Mouse (Mus musculus) forebrain, embryonic 12.5 days (tissue): ENCODE measurements at regions not wholly inside any gene's neighbourhood (a gene's known extent, or its start where the extent isn't known, plus 50 kb on each side); places are given as distances from the start of the nearest gene placed in this dataset.
"Not testable (repeated sequence)": the region's sequence is repeated elsewhere in the genome, so short reads cannot be mapped to it uniquely, and the experiment has no call there.

Experiments used
- ATAC-seq: fragments of 200-750 bp; cut with Nextera tagmentation; 2 replicates; pipeline ENCODE4 v1.8.0; 2017; ENCODE audit warnings: moderate TSS enrichment; ENCODE audit not compliant: low FRiP score
- H3K27ac ChIP-seq: fragments of 300-500 bp; sonication (generic); 2 replicates; pipeline ENCODE4 v1.5.1; 2016; ENCODE audit warnings: mild to moderate bottlenecking
- H3K27me3 ChIP-seq: fragments of 300-500 bp; sonication (generic); 2 replicates; pipeline ENCODE4 v1.6.1; 2016; ENCODE audit warnings: mild to moderate bottlenecking
- H3K36me3 ChIP-seq: fragments of 300-500 bp; sonication (generic); replicated peaks from 2 replicates; pipeline ENCODE4 v1.6.1; 2016; ENCODE audit warnings: mild to moderate bottlenecking
- H3K4me1 ChIP-seq: fragments of 300-500 bp; sonication (generic); 2 replicates; pipeline ENCODE4 v1.6.1; 2016
- H3K4me2 ChIP-seq: fragments of 300-500 bp; sonication (generic); 2 replicates; pipeline ENCODE4 v1.6.1; 2016; ENCODE audit warnings: mild to moderate bottlenecking, moderate library complexity
- H3K4me3 ChIP-seq: fragments of 300-500 bp; sonication (generic); replicated peaks from 2 replicates; pipeline ENCODE4 v1.5.1; 2016; ENCODE audit warnings: mild to moderate bottlenecking
- H3K9ac ChIP-seq: fragments of 300-500 bp; sonication (generic); 2 replicates; pipeline ENCODE4 v1.6.1; 2016; ENCODE audit warnings: mild to moderate bottlenecking
- H3K9me3 ChIP-seq: fragments of 300-500 bp; sonication (generic); 2 replicates; pipeline ENCODE4 v1.6.1; 2016
- WGBS: fragments of 180-500 bp; shearing (Covaris S2); methylation state at CpG from one replicate; pipeline ENCODE4 v1.1.7; 2016; 5-methylcytosine and 5-hydroxymethylcytosine counted together

DNA sequence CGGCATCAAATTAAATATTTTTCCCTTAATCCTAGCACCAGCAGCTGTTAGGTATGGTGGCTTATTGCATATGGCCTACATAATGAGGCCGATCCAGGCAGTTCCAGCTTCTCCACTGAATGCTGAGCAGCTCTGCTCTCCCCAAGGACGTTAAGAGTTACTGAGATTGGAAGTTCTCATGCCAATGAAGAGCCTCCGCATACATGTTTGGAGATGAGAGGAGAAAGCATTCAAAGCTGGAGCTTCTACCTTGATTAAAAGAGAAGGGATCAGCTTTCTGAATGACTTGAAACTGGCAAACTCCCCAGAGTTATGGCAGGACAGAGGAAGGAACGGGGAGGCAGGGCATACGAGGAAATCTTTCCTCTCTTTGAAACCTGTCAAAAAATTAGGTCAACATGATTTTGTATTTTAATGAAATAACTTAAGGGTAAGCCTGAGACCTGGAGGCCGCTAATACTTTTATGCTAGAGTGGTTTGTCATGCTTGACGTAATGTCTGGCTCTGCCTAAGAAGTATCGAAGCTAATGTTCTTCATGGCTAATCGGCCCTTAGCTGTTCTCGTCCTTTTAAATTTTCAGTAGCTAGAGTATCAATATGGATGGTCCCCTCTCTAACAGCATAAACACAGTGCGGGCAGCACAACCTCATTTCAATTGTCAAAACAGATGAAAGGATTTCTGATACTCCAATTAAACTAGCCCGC is 489.0 kb upstream of the Stxbp6 start:
- no peaks in the 10 kb centered on the region for H3K36me3 ChIP-seq
- H3K9me3 ChIP-seq: no peaks in the 10 kb centered on the region
- H3K27ac ChIP-seq: peak overlapping the region; percentile 19; the same call in 1 of the 2 replicates
- H3K4me2 ChIP-seq: no peak overlapping the region
- H3K9ac ChIP-seq: no peak overlapping the region
- peak; percentile 77 for ATAC-seq
- H3K4me3 ChIP-seq: no peak overlapping the region
- H3K4me1 ChIP-seq: peaks cover 21% of the 10 kb centered on the region
- H3K27me3 ChIP-seq: no peaks in the 10 kb centered on the region
- 60% methylated on average over 13 of the region's 13 CpGs for WGBS

DNA sequence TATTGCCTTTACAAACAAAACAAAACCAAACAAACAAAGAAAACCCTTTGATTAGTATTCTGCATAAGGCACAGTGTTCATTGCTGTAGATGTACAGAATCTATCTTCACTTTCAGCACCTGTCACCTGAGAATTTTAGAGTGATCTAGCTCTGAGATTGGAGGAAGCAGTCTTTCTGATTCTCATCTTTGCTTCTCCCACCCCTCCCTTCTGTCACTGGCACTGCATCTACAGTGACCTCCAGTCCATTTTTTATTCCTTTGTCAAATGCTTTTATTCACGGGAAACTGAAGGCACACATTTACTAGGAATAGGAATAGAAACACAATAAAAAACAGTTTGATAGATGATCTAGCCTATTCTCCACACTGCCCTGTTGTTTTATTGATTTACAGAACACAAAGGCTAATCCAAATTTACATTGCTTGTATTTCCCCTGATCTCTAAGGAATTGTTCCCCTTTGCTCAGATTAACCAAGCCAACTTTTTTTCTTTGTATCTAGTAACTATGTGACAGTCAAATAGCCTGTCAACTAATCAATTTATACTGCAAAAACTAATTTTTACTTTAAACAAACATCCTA is 488.2 kb upstream of the Stxbp6 start:
- Histone ChIP-seq H3K4me1 (peaks cover 21% of the 10 kb centered on the region), H3K36me3 (no peaks in the 10 kb centered on the region), H3K4me2 (no peak overlapping the region), H3K27me3 (no peaks in the 10 kb centered on the region), H3K9ac (no peak overlapping the region), H3K27ac (peak overlapping the region; percentile 61; the same call in 1 of the 2 replicates), H3K4me3 (no peak overlapping the region), H3K9me3 (no peaks in the 10 kb centered on the region)
- 27% methylated on average over 1 of the region's 1 CpGs for WGBS
- ATAC-seq: peak; percentile 33

DNA sequence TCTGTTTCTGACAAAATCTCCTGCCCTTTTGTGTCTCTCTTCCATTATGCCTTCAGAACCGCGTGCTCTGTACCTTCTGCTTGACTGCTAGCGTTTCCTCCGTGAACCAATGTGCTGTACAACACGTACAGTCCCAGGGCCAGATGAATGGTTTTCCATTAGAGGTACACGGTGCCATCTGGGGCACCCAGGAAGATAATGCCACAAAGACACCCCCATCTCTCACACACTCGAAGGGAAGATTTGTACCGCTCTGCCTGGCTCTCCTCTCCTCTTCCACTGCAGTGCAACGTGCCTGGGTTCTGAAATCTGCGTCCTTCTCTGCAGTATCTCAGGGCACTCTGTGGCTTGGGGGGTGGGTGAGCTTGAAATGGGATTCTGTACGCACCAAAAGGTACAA is 487.4 kb upstream of the Stxbp6 start:
- no peaks in the 10 kb centered on the region for H3K36me3 ChIP-seq
- H3K4me3 ChIP-seq: no peak overlapping the region
- 26% methylated on average over 11 of the region's 11 CpGs for WGBS
- H3K9ac ChIP-seq: no peak overlapping the region
- no peaks in the 10 kb centered on the region for H3K27me3 ChIP-seq
- H3K4me2 ChIP-seq: no peak overlapping the region
- H3K4me1 ChIP-seq: peaks cover 21% of the 10 kb centered on the region
- peak; percentile 61 for ATAC-seq
- peak overlapping the region; percentile 61 for H3K27ac ChIP-seq
- no peaks in the 10 kb centered on the region for H3K9me3 ChIP-seq

DNA sequence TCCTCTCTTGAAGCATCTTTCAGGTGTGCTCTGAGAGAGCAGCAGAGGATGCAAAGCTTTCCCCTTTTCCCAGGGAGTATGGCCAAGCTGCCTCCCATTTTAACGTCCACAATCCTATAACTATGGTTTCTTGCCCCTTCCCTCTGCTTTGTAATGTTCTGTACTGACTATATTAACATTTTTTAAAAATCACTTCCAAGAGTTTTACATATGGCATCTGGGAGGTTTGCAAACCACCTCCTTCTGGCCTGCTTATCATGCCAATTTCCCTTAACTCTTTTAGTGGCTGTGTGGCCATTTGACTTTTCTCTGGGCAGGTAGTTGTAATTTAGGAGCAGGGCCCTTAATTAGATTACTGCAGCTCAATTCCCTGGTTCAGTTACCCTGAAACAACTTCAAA is 486.9 kb upstream of the Stxbp6 start:
- Histone ChIP-seq H3K4me3 (no peak overlapping the region), H3K27me3 (no peaks in the 10 kb centered on the region), H3K9me3 (no peaks in the 10 kb centered on the region), H3K4me2 (no peak overlapping the region), H3K27ac (no peak overlapping the region; the same call in 1 of the 2 replicates), H3K36me3 (no peaks in the 10 kb centered on the region), H3K9ac (no peak overlapping the region), H3K4me1 (peaks cover 21% of the 10 kb centered on the region)
- WGBS: 57% methylated on average over 1 of the region's 1 CpGs
- ATAC-seq: no peak

DNA sequence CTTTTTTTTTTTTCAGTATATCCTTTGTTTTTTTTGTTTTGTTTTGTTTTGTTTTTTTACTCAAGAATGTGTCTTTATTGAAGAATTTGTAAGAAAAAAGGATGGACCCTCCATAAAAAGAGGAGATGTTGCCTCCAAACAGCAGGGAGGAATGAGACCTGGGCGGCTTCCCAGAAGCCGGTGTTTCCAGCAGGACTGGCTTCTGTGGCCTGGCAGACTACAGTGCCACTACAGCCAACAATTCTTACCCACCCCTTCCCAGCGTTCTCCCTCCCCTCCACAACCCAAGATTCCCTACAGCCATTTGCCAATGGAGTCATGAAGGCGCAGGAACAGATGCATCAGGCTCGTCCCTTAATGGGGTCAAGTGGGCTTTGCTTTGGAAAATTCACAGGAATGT is 475.4 kb upstream of the Stxbp6 start:
- WGBS: 90% methylated on average over 5 of the region's 5 CpGs

DNA sequence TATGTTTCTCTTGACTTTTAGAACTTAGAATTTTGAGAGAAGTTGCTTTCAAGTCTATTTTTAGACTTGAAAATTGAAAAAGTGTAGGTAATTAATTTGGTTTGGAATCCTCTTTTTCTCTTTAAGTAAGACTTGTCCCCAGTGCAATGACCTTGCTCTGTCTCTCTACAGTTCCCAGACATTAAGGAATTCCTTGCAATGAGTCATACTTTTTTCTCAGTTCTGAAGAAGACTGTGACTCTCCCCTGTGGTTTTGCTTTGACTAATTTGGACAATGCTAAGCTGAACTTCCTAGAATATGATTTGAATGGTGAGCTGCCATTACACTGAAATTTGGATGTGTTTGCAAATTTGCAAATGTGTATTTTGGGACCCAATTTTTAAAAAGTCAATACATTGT is 445.0 kb upstream of the Stxbp6 start:
- no peaks in the 10 kb centered on the region for H3K4me1 ChIP-seq
- H3K9ac ChIP-seq: no peak overlapping the region
- no peaks in the 10 kb centered on the region for H3K9me3 ChIP-seq
- ATAC-seq: no peak
- no peak overlapping the region for H3K4me3 ChIP-seq
- no peak overlapping the region for H3K27ac ChIP-seq
- H3K36me3 ChIP-seq: no peaks in the 10 kb centered on the region
- no peak overlapping the region for H3K4me2 ChIP-seq
- no peaks in the 10 kb centered on the region for H3K27me3 ChIP-seq

More for the DNA sequence above, 475.4 kb upstream of the Stxbp6 start:
- not testable (repeated sequence) for H3K9ac ChIP-seq, H3K36me3 ChIP-seq, H3K9me3 ChIP-seq, H3K27ac ChIP-seq, H3K4me3 ChIP-seq, H3K4me1 ChIP-seq, H3K4me2 ChIP-seq, ATAC-seq, H3K27me3 ChIP-seq

DNA sequence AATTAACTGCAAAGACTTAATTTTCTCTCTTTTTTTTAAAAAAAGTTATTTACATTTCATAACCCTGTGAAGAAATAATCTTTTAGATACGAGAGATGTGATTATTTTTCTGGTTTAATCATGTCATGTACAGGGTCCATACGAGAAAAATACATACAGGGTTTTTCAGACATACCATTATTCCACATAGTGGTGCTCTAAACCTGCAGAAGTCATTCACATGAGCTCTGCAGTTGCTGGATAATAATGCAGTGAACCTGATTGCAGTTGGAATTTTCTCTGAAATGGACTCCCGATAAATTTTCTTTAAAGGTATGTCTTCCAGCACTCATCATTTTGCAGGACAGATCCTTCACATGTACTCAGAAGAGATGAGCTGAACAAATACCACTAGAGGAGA is 439.9 kb upstream of the Stxbp6 start:
- 77% methylated on average over 3 of the region's 3 CpGs for WGBS
- no peak for ATAC-seq
- no peaks in the 10 kb centered on the region for H3K36me3 ChIP-seq

DNA sequence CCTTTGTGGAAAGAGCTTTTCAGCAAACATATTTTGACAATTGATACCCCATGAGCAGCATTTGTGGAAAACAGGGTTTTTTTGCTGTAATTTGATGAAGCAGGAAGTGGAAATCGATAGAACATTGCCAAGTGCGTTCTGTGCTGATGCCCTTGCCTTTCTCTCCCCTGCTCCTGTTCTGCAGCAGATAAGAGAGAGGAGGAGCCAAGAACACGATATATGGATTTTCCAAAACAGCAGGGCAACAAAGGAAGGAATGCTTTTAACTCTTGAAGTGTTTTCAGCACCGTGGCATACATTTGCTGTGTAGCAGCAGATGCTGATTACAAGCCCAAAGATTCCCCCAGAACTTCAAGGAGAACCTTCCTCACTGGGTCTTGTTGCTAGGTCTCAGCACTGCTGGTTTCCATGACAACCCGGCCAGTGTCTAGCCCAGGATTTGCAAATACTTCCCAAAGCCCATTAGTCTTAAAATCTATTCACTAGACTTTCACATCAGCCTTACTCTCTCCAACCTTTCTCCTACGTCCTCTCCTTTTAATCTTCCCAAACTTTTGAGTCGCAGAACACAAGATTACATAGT is 433.0 kb upstream of the Stxbp6 start:
- WGBS: 43% methylated on average over 7 of the region's 7 CpGs
- H3K27ac ChIP-seq: no peak overlapping the region
- no peak overlapping the region for H3K9ac ChIP-seq
- H3K4me3 ChIP-seq: no peak overlapping the region
- H3K27me3 ChIP-seq: no peaks in the 10 kb centered on the region
- ATAC-seq: no peak
- no peak overlapping the region for H3K4me2 ChIP-seq
- peaks cover 5% of the 10 kb centered on the region; the same call in 1 of the 2 replicates for H3K4me1 ChIP-seq
- no peaks in the 10 kb centered on the region for H3K36me3 ChIP-seq
- no peaks in the 10 kb centered on the region for H3K9me3 ChIP-seq

More for the DNA sequence above, 439.9 kb upstream of the Stxbp6 start:
- Histone ChIP-seq H3K4me2 (no peak overlapping the region), H3K27ac (no peak overlapping the region), H3K4me1 (no peaks in the 10 kb centered on the region), H3K9me3 (no peaks in the 10 kb centered on the region), H3K9ac (no peak overlapping the region), H3K27me3 (no peaks in the 10 kb centered on the region), H3K4me3 (no peak overlapping the region)

DNA sequence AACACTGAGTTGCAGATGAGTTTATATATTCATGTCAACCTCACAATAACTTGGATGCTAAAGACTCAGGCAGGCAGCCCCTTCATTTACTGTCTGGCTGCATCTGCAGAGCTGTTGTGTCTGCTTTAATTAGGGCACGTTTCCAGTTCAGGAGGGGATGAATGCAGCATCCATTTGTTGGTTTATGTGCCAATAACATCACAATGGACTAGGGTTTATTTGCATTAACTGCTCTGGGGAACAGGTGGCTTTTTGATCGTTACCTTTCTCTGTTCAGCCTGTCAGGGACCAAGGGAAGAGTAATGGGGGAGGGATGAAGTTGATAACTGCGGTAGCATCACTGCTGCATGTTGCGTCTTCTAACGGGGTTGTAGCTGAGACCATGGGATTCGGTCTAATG is 425.3 kb upstream of the Stxbp6 start:
- Histone ChIP-seq H3K36me3 (no peaks in the 10 kb centered on the region), H3K27ac (no peak overlapping the region), H3K4me2 (0 out of 2 replicates have a peak overlapping the region, but pooled peaks have one; percentile 13), H3K9me3 (no peaks in the 10 kb centered on the region), H3K27me3 (no peaks in the 10 kb centered on the region), H3K4me3 (no peak overlapping the region), H3K9ac (no peak overlapping the region), H3K4me1 (0 out of 2 replicates have a peak, but pooled peaks cover 7% of the 10 kb centered on the region)
- peak; percentile 58; the same call in 1 of the 2 replicates for ATAC-seq
- 59% methylated on average over 6 of the region's 6 CpGs for WGBS

DNA sequence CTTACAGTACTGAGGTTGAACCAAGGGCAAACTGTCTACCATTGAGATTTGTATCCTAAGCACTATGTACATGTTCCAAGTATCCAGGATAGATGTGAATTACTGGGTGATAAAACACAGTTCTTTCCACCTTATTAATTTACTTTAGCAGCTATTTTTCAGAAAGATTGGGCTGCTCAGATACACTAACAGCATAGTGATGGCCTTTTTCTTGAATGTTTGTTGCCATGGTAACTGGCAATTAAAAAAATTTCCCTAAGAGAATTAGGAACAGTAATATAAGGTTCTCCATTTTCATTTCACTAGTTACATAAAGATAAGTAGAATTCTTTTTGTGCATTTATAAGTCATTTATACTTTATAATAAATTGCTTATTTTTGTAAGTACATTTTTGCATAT is 423.7 kb upstream of the Stxbp6 start:
- Histone ChIP-seq H3K9ac (no peak overlapping the region), H3K9me3 (no peaks in the 10 kb centered on the region), H3K27me3 (no peaks in the 10 kb centered on the region), H3K4me2 (no peak overlapping the region), H3K27ac (no peak overlapping the region), H3K4me1 (0 out of 2 replicates have a peak, but pooled peaks cover 7% of the 10 kb centered on the region), H3K36me3 (no peaks in the 10 kb centered on the region), H3K4me3 (no peak overlapping the region)
- peak; percentile 41; the same call in 1 of the 2 replicates for ATAC-seq

DNA sequence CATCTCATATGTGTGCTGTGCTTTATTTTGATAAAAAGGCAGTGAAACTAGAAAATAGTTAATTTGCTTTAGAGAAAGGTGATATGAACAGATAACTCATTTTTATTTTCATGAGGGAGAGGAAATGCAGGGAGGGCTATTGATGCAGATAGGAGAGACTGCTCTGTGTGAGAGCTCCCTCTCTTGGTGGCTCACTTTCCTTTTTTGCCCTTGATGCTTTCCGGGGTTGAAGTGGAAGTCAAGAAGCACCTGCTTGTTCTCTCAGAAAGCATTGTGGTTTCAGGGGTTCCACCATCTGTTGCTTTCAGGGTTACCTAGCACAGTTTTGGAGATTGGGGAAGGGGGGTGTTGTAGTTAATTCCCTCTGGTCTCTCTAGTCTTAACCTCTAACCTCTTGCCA is 414.5 kb upstream of the Stxbp6 start:
- H3K9me3 ChIP-seq: no peaks in the 10 kb centered on the region
- H3K4me2 ChIP-seq: no peak overlapping the region
- no peak overlapping the region for H3K4me3 ChIP-seq
- H3K27me3 ChIP-seq: no peaks in the 10 kb centered on the region
- 40% methylated on average over 1 of the region's 1 CpGs for WGBS
- ATAC-seq: no peak
- H3K36me3 ChIP-seq: no peaks in the 10 kb centered on the region
- no peak overlapping the region for H3K9ac ChIP-seq
- no peak overlapping the region for H3K27ac ChIP-seq
- H3K4me1 ChIP-seq: no peaks in the 10 kb centered on the region

DNA sequence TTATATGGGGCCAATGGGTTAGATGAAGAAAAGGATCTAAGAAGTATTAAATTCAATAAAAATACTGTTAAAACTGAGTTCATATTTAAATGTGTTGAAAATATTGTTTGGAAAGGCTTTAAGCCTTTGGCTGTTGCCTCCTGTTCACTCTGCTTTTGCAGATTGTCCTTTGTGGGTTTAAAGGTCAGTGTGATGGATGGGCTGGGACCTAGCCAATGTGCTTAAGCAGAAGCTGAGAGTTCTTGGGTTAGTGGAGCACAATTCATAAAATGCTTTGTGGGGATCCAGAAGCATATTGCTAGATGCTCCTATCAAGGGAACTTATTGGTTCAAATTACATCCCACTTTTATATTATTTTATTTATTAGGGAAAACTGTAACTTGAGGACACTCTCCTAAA is 402.4 kb upstream of the Stxbp6 start:
- H3K36me3 ChIP-seq: no peaks in the 10 kb centered on the region
- no peak overlapping the region for H3K27ac ChIP-seq
- no peak overlapping the region for H3K4me3 ChIP-seq
- H3K27me3 ChIP-seq: no peaks in the 10 kb centered on the region
- ATAC-seq: no peak
- H3K4me1 ChIP-seq: no peaks in the 10 kb centered on the region
- H3K9ac ChIP-seq: no peak overlapping the region
- H3K4me2 ChIP-seq: no peak overlapping the region
- H3K9me3 ChIP-seq: no peaks in the 10 kb centered on the region

DNA sequence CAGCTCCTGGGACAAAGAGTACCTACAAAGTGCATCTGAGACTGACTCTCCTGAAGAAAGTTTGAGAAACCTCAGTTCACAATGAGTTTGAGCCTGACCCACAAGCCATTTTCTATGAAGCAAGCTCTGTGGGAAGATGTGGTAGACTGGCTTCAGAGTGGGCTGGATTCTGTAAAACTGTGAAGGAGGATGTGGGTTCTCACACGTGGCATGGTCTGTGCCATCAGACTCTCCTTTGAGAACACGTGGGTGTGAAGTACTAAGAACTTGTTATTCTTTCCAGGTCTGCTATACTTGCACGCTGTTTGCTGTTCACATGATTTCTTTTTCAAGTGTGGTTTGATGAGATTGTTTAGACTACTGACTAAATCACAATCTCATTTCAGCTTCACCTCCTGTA is 393.6 kb upstream of the Stxbp6 start:
- 72% methylated on average over 3 of the region's 3 CpGs for WGBS
- no peak for ATAC-seq
- Histone ChIP-seq H3K4me3 (no peak overlapping the region), H3K9ac (no peak overlapping the region), H3K4me2 (no peak overlapping the region), H3K36me3 (no peaks in the 10 kb centered on the region), H3K9me3 (no peaks in the 10 kb centered on the region), H3K27ac (no peak overlapping the region), H3K4me1 (0 out of 2 replicates have a peak, but pooled peaks cover 4% of the 10 kb centered on the region), H3K27me3 (no peaks in the 10 kb centered on the region)
